ENCODE assay signal across 8 mouse cellular contexts in genomic region chr1:92195360-92196149, GRCm38 (mm10). TPM values are rescaled to one million over a fixed set of nuclear protein-coding genes. Genes with fewer than 3 reads are reported as not detected.
DNase-seq lines count a peak whose midpoint lies in the region; ATAC-seq and TF ChIP-seq lines count a peak whose summit lies in the region.

Gene Hdac4 (minus strand): TSS chr1:92195699.

- H3K9me3 ChIP-seq in G1E (replicated peaks), result no peaks in the 10 kb centered on the region
- H3K9me3 ChIP-seq in hindbrain, postnatal 0 days (ENCODE audit: low read length), result no peaks in the 10 kb centered on the region
- H3K9me3 ChIP-seq in midbrain, embryonic 11.5 days (ENCODE audit: control insufficient read depth, low read length), result no peaks in the 10 kb centered on the region

- no peak for DNase-seq in kidney, adult 2 months
- DNase-seq in kidney, adult 11 months, result no peak
- DNase-seq in G1E (ENCODE audit: low spot score), result no peak
- peak; percentile 95 to 96 for DNase-seq in cerebellum, postnatal 14 days
- DNase-seq in gastrocnemius, postnatal 36 days, result peak; percentile 44 to 45
- peak; percentile 79 for DNase-seq in hindbrain, postnatal 0 days (ENCODE audit: low spot score)
- no peak for DNase-seq in midbrain, embryonic 11.5 days (ENCODE audit: low spot score, missing footprints)
- DNase-seq in urinary bladder, adult 18-20 months (ENCODE audit: low spot score in 2 of 2), result no peak

- TF ChIP-seq CTCF in kidney, adult 2 months (conservative IDR thresholded peaks at IDR 0.05; ENCODE audit: insufficient read depth, insufficient read length, low read depth, low read length), result no peak
- no peak for TF ChIP-seq CTCF in G1E (IDR thresholded peaks at IDR 0.05; ENCODE audit: low read depth, low read length)
- TF ChIP-seq CTCF in hindbrain, postnatal 0 days (IDR thresholded peaks at IDR 0.05; ENCODE audit: low read depth), result no peak

- WGBS in kidney, adult 2 months, result 57% methylated on average over 13 of the region's 13 CpGs
- WGBS in hindbrain, postnatal 0 days, result 42% methylated on average over 13 of the region's 13 CpGs
- WGBS in midbrain, embryonic 11.5 days, result 71% methylated on average over 13 of the region's 13 CpGs

- no peaks in the 10 kb centered on the region for H3K36me3 ChIP-seq in kidney, adult 2 months (ENCODE audit: control insufficient read depth, insufficient read depth, low read length)
- H3K36me3 ChIP-seq in G1E (replicated peaks), result no peaks in the 10 kb centered on the region
- H3K36me3 ChIP-seq in hindbrain, postnatal 0 days (ENCODE audit: insufficient read depth, low read length), result no peaks in the 10 kb centered on the region
- no peaks in the 10 kb centered on the region for H3K36me3 ChIP-seq in midbrain, embryonic 11.5 days (ENCODE audit: control insufficient read depth, insufficient read depth, low read length)

- TF ChIP-seq POLR2A in kidney, adult 2 months (IDR thresholded peaks at IDR 0.05; ENCODE audit: low read depth, low read length), result no peak

- H3K4me2 ChIP-seq in hindbrain, postnatal 0 days (ENCODE audit: low read depth, low read length), result no peak within 1 kb of the TSS
- no peak within 1 kb of the TSS for H3K4me2 ChIP-seq in midbrain, embryonic 11.5 days

- no peaks in the 10 kb centered on the region for H3K27me3 ChIP-seq in kidney, adult 2 months (replicated peaks; ENCODE audit: control insufficient read depth, insufficient read depth, low read length)
- peaks cover 44% of the 10 kb centered on the region for H3K27me3 ChIP-seq in G1E (ENCODE audit: insufficient read depth, low read length)
- H3K27me3 ChIP-seq in hindbrain, postnatal 0 days (ENCODE audit: insufficient read depth, low read length), result no peaks in the 10 kb centered on the region
- H3K27me3 ChIP-seq in midbrain, embryonic 11.5 days (ENCODE audit: control insufficient read depth, insufficient read depth, low read length), result no peaks in the 10 kb centered on the region

- no peak for ATAC-seq in G1E (ENCODE audit: extremely low read depth, insufficient number of reproducible peaks, low FRiP score, poor library complexity, severe bottlenecking)
- ATAC-seq in hindbrain, postnatal 0 days, result peak; percentile 72
- no peak for ATAC-seq in midbrain, embryonic 11.5 days (ENCODE audit: low FRiP score)

- no peak within 1 kb of the TSS for H3K9ac ChIP-seq in hindbrain, postnatal 0 days (replicated peaks; ENCODE audit: low read length)
- H3K9ac ChIP-seq in midbrain, embryonic 11.5 days (ENCODE audit: low read length), result no peak within 1 kb of the TSS

- H3K4me1 ChIP-seq in kidney, adult 2 months (ENCODE audit: control insufficient read depth, insufficient read depth, low read length), result no peaks in the 10 kb centered on the region
- peaks cover 1% of the 10 kb centered on the region; the same call in 1 of the 2 replicates for H3K4me1 ChIP-seq in G1E (ENCODE audit: insufficient read depth, low read depth, low read length)
- H3K4me1 ChIP-seq in hindbrain, postnatal 0 days (ENCODE audit: insufficient read depth, low read length), result peaks cover 6% of the 10 kb centered on the region; the same call in 1 of the 2 replicates
- H3K4me1 ChIP-seq in midbrain, embryonic 11.5 days (ENCODE audit: control insufficient read depth, insufficient read depth, low read length), result no peaks in the 10 kb centered on the region

- no peak within 1 kb of the TSS for H3K4me3 ChIP-seq in kidney, adult 2 months (ENCODE audit: insufficient read depth, low read depth, low read length)
- H3K4me3 ChIP-seq in G1E (ENCODE audit: low read depth, low read length), result no peak within 1 kb of the TSS
- H3K4me3 ChIP-seq in hindbrain, postnatal 0 days (ENCODE audit: low read length), result no peak within 1 kb of the TSS
- no peak within 1 kb of the TSS for H3K4me3 ChIP-seq in midbrain, embryonic 11.5 days (ENCODE audit: low read depth, low read length)

- no peak within 1 kb of the TSS for H3K27ac ChIP-seq in kidney, adult 2 months (ENCODE audit: insufficient read depth, low read depth, low read length)
- H3K27ac ChIP-seq in hindbrain, postnatal 0 days, result no peak within 1 kb of the TSS
- H3K27ac ChIP-seq in midbrain, embryonic 11.5 days (ENCODE audit: low read depth, low read length), result no peak within 1 kb of the TSS

- intact Hi-C loops in gastrocnemius, postnatal 36 days (cut with DNase I), result no loop called here

RNA-seq across cellular contexts. Expression of gene Hdac4, which starts in this region (rescaled TPM):
- 10.0 and 11.6 TPM in 2 replicates for polyA plus RNA-seq in kidney, adult 2 months (2012; rRNA removed)
- total RNA-seq in G1E (2014; fragmentation: Nextera tagmentation) (27.2 and 36.4 TPM in 2 replicates), G1E (2017) (15.0 and 15.6 TPM in 2 replicates)
- polyA plus RNA-seq in G1E (2012), result 18.8 and 19.7 TPM in 2 replicates
- 10 to 100 TPM; 43.4 to 50.5 TPM for total RNA-seq in gastrocnemius, postnatal 36 days (2021)
- 67.9 and 71.2 TPM in 2 replicates for total RNA-seq in hindbrain, postnatal 0 days (2014; rRNA removed)
- polyA plus RNA-seq in hindbrain, postnatal 0 days (2015; fragmentation: Nextera tagmentation; extraction: Ambion mirVana), result 20.2 and 22.8 TPM in 2 replicates
- 19.2 and 21.9 TPM in 2 replicates for polyA plus RNA-seq in midbrain, embryonic 11.5 days (2014; fragmentation: Nextera tagmentation; extraction: Ambion mirVana)

Comparison
In these comparisons a context has a peak if more than half of its experiments do, and no peak if none do; other contexts are left out.
1. DNase-seq: peak in cerebellum, postnatal 14 days (2 of 2), gastrocnemius, postnatal 36 days (2 of 2) and hindbrain, postnatal 0 days (single experiment); none in kidney, adult 2 months (single experiment), kidney, adult 11 months (single experiment), G1E (single experiment), midbrain, embryonic 11.5 days (single experiment) and urinary bladder, adult 18-20 months (0 of 2).